Mouse (Mus musculus): ENCODE measurements at regions not wholly inside any gene's neighbourhood (a gene's known extent, or its start where the extent isn't known, plus 50 kb on each side); places are given as distances from the start of the nearest gene placed in this dataset.

DNA sequence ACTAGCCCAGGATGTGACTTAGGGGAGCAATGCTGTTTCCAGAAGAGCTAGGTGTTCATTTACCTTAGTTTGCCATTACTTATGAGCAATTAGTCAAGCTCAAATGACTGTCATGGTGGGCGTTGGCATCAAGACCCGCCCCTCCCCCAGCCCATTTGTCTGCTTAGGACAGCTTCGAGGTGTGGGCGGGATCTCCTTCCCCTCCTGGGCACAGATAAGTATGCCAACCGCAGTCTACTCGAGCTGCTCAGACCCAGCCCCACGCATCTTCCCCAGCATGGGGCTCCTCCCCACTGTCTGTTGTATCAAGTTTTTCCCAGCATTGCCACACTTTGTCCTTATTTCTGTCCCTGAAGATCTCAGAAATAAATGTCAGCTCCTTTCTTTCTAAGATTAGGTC, 179.6 kb downstream of the Sp3 start:
- no peak for DNase-seq (ENCODE audit: low spot score)

DNA sequence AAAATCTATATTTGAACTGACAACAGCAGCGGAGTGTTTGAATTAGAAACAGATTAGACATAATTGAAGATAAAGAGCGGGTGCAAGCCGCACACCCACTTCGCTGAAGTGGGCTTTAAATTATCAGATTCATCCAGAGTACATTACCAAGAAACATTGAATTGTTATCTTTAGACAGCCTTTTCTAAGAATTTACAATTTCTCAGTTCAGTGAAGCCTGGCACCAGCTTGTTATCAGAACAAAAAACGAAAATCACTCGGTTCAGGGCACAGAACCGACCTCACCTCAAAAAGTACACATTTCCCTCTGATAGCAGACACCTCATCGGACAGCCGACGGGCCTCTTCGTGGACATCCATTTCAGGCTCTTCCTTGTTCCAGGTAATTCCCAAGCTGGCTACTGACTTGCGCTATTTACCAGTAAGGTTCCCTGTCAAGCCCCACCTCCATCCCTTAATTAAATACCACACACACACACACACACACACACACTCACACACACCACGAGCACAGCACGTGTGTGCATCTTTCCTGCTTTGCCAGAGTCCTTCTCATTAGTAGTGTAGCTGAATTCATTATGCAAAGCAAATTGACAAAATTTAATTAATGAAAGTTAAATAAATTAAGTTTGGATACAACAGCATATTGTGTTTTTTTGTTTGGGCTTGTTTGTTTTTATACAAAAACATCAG, 166.8 kb downstream of the Sp3 start:
- no peak for DNase-seq (ENCODE audit: low spot score)

DNA sequence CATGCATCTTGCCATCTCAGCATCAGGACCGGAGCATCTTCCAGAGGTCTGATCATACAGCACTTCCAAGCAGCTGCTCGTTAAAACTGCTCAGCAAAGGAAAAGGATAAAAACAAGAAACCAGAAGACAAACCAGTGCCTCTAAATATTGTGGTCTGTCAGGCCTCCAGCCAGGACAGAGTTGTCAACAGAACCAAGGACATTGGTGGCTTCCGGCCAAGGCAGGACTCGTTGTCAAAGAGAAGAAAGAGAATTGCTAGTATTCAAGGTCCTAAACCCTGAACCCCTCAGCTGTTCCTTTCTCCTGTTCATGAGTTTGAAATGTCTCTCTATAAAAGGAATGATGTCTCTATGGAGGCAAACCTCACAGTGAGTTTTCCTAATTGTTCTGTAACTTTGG, 155.0 kb downstream of the Sp3 start:
- DNase-seq (ENCODE audit: low spot score): no peak

DNA sequence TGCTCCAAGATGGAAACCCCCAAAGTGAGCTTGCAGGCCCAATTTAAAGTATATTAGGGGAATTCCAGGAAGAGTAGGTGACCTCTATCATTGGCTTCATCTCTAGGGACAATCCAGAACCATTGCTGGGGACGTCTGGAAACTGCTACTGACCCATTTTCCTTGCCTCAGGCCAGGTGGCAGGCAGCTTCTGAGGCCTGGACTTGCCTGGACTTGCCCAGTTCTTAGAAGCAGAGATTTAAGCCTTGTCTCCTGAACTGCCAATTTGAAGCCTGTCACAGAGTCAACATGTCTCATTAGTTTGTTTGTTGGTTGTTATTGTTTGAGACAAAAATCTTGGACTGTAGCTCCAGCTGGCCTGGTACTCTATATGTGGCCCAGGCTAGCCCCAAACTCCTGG, 151.1 kb downstream of the Sp3 start:
- DNase-seq (ENCODE audit: low spot score): no peak

DNA sequence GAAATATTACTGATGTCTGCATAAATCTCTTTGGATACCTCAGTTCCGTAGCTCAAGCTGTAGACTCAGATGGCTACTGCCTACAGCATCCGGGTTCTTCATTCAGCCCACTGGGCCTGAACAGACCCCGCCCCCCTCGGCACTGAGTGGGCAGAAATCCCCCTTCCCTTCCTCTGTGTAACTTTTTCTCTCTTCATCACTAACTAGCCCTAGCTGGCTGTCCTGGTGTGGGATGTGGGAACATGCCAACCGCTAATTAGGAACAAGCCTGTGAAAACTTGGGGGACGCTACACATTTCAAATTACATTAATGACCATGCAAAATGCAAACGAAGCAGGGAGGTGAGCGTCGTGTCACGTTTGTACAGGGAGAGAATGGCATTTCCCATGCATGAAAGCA, 147.5 kb downstream of the Sp3 start:
- DNase-seq (ENCODE audit: low spot score): no peak

DNA sequence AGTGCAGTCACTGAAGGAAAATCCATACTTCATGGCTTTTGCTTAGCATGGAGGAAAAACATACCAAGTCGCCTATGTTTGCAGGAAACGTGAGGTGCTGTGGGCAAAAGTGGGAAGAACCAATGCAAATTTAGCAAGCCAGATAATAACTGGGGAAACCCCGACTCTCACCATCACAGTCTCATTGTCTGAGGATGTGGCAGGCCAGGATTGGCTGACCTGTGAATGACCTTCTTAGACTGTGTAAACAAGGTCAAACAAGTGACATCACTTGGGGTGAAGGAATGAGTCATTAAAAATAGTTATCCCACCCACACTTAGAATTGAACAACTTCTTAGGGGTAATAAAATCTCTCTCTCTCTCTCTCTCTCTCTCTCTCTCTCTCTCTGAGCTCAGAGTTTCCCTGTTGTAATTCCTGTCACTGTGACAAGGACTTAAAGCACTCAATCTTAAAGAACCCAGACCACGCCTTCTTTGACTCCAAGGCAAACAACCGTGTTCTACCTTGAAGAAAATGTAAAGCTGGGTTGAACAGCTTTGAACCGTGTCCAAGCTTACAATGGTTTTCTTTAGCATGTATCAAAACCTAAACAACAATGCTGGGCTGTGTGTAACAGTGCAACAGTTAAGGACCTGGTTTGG, 142.0 kb downstream of the Sp3 start:
- DNase-seq (ENCODE audit: low spot score): no peak

DNA sequence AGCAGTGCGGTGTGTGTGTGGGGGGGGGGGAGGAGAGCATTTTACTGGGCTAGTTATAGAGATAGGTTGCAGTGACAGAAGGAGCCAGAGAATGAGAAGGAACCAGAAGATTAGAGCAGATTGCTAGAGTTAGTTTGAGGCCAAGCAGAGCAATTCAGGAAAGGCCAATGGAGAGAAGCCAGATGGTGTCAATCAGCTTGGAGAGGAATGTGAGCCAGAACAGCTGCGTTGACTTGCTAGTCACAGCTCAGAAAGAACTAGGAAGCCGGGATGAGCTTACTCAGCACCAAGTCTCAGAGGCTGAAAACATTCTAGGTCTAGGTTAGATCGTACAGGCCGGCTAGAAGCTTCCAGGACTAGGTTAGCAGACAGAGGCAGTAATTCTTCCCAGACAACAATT, 140.6 kb downstream of the Sp3 start:
- DNase-seq (ENCODE audit: low spot score): no peak

DNA sequence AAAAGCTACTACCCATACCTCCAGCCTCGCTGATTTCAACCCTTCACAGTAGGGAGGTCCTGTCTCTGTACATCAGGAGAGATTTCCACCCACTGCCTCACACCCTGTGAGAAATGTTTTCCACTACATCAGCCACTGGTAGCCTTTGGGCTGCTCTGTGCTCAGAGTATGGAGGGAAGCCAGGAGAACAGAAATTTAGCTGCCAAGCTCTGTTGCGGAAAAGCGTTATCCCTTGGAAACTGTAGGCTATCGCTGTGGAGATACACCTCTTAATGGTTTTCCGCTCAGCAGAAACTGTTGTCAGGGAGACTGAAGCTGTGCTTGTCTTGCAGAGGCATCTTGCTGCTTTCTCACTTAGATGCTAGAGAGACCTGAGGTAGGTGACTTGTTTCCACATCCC, 138.9 kb downstream of the Sp3 start:
- no peak for DNase-seq (ENCODE audit: low spot score)

DNA sequence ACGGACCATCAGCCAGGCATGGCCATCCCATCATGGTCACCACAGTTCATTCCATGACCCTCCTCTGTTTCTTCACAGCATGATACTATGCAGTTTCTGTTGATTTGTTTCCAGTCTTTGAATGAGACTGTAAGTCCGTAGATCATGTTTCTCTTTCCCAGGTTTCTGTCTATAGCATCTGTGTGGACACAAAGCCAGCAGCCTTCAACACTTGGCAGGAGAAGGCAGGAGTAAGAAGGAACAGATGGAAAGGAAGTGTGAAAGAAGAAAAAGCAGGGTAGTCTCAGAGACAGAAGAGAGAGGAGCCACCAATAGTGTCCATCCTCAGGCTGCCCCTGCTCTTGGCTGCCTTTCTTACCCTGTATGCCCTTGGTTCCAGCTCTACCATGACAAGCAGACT, 136.6 kb downstream of the Sp3 start:
- no peak for DNase-seq (ENCODE audit: low spot score)

DNA sequence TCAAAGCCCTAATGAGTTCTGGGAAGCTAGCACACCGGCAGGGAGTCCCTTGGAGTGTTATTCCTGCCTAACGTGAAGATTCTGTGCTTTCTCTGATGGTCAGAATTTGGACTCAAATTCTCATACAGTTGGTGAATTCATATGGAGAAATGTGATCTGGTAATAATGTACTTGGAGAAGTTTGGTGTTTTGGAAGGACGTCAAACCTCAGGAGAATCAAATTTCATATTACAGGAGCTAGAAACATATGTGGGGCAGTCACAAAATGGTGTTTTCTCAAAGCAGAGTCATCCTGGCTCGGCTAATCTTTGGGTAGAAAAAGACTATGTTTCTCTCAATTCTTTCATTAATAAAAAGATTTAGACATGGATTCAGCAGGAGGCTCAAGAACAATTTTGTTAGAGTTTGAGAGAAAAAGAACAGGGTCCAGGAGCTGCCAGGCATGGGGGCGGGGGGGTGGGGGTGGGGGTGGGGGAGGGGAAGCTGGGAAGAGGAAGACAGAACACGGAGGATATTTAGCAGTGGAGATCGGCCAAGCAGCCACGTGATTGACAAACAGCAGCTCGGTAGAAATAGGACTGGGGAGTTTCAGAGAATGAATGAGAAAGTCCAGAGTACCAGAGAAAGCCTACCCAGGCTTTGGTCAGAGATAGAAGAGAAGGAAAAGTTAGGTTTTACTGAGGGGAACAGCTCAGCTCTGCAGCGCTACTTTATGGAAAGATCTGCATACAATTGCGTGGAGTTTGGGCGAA, 130.6 kb downstream of the Sp3 start:
- no peak for DNase-seq (ENCODE audit: low spot score)

DNA sequence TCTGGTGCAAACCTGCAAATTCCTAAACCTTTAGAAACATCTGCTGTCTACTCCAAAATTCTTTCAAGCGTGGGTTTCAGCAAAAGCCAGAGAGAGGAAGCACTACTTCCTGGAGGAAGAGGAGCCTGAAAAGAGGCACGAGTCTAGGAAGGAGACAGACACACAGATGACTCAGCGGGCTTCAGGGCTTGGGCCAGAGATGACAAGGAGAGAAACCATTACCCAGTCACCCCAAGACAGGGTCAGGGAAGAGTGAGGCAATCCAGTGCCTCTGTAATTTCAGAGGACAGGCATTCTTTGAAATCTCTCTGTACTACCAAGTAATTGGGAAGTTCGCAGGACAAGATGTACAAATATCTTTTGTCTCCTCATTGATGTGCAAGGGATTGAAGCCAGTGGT, 127.7 kb downstream of the Sp3 start:
- DNase-seq (ENCODE audit: low spot score): no peak

DNA sequence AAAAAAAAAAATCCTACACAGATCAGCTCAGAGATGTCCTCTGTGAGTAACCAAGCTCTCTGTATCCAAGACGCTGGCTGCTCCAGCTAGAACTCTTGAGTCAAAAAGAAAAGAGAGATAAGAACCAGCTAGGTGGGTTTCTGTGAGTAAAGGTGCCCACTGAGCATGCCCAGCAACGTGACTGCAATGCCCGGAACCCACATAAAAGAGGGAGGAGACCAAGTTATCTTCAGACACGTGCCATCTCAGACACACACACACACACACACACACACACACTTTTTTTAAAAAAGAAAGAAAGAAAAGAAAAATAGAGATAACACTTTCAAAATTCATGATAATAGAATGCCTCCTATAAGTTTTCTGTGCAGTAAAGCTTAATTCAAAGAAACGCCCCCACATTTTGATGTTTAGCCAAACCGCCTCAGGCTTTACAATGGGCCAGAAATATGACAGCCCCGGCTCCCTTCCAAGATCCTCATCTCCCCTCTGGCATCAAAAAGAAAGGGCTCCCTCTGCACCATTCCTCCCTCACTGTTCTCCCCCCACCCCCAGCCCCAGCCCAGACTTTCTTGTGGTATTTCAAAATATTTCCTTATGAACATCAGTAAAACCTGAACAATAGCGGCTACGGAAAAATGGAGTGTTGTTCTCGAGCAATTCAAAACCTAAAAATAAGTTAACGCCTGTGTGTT, 124.8 kb downstream of the Sp3 start:
- DNase-seq (ENCODE audit: low spot score): peak; percentile 40

DNA sequence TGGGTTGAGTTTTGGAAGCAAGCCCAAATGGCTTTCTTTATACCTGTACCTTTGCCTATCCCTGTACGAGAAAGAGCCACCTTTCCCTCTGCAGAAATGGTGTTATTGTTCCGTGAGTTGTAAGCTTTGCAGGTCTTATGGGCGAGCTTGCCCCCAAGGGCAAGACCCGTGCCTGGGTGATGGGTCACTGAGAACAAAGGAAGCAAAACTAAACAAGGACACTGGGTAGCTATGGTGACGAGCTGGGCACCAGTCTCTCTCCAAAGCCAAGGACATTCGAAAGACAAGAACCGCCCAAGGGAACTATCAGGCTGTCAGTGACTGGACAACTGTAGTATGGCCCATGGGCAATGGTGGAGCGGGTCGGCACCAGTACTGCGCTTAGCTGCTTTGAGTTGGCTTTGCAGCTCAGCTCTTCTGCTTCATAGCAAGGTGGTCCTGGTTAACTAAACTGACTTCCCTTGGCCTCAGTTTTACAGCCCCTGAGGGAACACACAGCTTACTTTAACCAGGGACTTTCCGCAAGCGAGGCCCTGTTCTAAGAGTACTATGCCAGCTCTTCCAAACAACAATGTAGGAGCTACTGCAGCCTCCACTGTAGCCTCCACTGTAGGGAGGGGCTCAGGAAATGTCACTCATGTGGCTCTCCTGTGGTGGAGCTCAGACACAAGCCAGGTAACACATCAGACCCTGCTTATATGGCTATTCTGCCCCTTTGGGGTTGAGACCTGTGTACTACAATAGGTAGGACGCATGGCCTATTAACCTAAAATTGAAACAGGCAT, 124.1 kb downstream of the Sp3 start:
- DNase-seq (ENCODE audit: low spot score): no peak

DNA sequence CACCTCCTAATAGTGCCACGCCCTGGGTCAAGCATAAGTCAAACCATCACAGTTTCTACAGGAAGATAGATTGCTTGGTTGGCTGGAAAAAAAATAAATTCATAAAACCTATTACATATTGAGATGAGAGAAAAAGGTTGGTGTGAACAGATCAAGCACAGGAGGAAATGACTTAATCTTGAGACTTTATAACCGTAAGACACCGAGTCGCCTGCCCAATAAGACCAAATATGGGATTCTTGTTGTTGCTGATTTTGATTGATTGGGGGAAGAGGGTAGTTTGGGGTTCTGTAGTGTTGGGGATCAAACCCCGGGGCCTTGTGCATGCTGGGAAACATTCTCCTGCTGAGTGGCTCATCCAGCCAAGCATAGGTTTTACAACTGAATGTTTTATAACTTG, 122.9 kb downstream of the Sp3 start:
- DNase-seq (ENCODE audit: low spot score): no peak

DNA sequence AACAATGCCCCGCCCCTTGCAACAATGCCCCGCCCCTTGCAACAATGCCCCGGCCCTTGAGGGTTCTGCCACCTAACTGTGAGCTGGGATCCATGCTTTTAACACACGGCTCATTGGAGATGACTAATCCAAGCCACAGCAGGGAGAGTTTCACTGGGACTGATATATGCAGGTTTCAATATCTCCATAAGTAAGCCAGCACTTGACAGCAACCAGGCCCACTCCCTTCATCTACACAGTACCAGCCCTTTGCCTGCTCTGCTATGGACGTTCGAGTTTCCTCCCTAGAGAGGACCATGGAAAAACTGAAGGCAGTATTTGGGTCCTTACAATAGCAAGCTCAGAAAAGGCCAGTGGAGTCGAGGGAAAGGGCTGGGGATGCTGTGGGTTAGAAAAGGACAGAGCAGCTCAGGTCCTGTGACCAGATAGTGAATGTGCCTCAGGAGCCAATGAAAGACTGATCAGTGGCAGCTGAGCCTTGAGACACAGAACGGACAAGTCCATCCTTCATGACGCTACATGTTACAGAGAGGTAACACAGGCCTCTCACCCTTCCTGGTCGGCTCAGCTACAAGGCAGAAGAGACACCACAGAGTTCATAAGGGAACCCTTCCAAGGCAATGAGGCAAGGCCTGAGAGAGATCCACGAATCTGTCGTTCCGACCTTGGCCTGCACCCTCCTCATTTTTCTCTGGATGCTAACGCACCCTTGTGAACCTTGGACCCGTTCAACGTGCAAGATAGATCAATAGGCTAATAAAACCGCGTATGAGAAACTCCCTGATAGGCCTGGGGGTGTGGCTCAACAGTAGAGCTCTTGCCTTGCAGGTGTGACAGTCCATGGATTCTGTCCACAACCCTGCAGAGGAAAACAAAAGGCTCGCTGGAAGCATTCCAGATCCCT, 114.5 kb downstream of the Sp3 start:
- DNase-seq (ENCODE audit: low spot score): no peak

DNA sequence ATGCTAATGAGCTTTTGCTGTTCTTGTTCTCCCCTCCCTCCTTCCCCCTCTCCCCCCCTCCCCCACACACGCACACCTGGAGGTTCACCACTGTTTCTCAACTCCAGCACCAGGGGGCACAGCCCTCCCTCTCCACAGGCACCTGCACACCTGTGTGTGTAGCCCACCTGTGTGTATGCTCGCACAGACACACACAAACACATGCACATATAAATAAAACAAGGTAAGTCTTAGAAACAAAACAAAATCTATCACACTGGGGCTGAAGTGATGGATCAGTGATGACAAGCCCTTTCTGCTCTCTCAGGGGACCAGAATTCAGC, 113.9 kb downstream of the Sp3 start:
- peak; percentile 13 for DNase-seq (ENCODE audit: low spot score)

DNA sequence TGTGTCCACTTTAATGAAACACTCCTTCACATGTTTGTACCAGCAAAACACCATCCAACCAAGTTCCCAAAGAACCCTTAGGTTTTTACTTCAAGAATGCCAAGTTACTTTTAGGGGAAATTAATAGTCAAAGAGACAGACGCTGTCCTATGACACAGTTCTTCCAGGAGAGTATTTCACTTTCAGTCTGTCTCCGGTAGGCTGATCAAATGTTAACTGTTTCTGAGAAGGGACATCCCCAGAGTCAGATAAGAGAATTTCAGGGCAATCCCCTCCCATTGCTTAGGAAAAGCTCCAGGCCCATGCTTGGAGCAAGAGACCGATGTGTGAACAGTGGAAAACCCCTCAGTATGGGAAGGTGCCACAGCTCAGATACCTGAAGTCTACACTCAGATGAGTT, 112.1 kb downstream of the Sp3 start:
- DNase-seq (ENCODE audit: low spot score): no peak

DNA sequence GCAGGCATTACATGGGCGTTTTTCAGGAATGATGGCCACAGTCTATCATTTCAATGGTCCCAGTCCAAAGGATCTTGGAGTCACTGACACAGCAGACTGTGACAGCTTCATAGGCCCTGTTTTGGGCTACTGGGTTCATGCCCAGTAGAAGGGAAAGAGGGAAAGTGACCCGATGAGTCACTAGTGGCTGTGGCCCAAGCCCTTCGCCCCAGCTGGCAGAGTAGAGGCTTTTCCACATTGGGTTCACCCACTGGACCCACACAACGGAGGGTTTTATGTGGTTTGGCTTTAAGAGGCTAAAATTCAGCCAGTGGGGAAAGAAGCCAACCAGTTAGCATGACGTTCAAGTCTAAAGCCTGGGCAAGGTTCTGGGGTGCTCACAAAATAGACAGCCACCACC, 108.4 kb downstream of the Sp3 start:
- DNase-seq (ENCODE audit: low spot score): no peak

DNA sequence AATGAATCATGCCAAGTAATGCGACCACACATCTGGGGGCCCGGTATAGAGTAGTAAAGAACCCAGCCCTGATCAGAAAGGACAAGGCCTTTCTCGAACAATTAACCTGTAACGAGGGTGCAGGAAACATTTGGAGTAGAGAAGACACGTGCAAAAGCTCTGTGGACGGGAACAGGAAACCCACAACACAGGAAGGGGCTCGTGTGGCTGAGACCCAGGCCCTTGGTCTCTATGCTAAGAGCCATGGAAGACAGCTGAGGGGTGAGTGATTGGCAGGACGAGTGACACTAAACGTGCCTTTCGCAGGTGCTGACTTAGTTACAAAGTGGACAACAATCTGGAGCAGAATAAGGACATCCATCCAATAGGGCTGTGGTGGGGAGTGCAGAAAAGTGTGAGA, 106.3 kb downstream of the Sp3 start:
- peak; percentile 61 for DNase-seq (ENCODE audit: low spot score)

DNA sequence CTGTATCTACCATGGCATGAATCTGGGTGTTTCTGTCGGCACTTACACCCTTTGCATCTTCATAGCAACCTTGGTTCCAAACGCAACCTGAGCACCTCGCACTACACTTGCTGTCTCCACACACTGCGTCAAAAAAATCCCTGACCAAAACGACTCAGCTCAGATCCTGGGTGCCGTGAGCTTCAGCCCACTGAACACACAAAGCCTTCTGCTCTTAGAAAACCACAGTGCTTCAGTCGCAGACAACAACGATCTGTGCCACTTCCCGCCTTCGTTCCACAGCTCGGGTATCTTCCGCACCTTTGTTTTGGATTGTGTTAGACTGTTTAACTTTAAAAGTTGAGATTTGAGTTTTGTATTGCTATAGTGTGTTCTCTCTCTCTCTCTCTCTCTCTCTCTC, 105.7 kb downstream of the Sp3 start:
- DNase-seq (ENCODE audit: low spot score): peak; percentile 58

DNA sequence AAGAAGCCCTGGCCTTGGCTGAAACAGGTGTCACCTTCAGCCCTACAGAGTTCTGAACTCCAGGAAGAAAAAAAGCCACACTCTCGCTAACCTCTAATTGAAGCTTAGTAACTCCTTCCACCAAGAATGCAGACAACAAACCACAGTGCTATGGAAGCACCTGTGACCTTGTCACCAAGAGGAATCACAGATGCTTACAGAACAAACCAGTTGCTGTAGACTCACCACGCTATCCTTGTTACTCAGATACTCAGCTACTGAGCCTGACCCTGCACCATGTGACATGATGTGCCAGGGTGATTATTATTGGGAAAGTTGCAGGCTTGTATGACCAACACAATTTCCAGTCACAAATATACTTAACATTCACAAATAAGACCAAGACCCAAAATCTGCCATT, 104.6 kb downstream of the Sp3 start:
- peak; percentile 62 for DNase-seq (ENCODE audit: low spot score)

All from thymus, postnatal 0 days (tissue).